Mouse (Mus musculus) thymus, adult 2 months (tissue): ENCODE results near the gene Prss43.

Experiments used
- CTCF ChIP-seq: fragments of 200-500 bp; IDR thresholded peaks from 2 replicates; pipeline ENCODE4 v1.5.1; 2012; ENCODE audit warnings: mild to moderate bottlenecking, control low read depth, low read length, moderate library complexity, borderline replicate concordance; ENCODE audit not compliant: control insufficient read depth, poor library complexity, insufficient read depth; ENCODE audit errors: extremely low read depth
- POLR2A ChIP-seq: fragments of 200-500 bp; IDR thresholded peaks from 2 replicates; pipeline ENCODE4 v1.6.1; 2012; ENCODE audit warnings: mild to moderate bottlenecking, low read length, control low read depth, moderate library complexity; ENCODE audit not compliant: control insufficient read depth, poor library complexity, insufficient read depth; ENCODE audit errors: extremely low read depth

GRCm38 (mm10) chr9:110779242-110779913, 47.1 kb upstream of the Prss43 start:
- TF ChIP-seq POLR2A, result no peak
- TF ChIP-seq CTCF, result no peak
